Mouse (Mus musculus) embryonic fibroblast, embryonic 13.5 days (primary cell): ENCODE results near the gene Rundc3a. TPM values are rescaled to one million over a fixed set of nuclear protein-coding genes. Genes with fewer than 3 reads are reported as not detected.

Experiments
- H3K27ac ChIP-seq: 2 replicates; pipeline ENCODE4 v1.5.1; 2012; ENCODE audit warnings: low read length, control low read depth, inconsistent platforms; ENCODE audit not compliant: insufficient read depth
- H3K4me1 ChIP-seq: 2 replicates; pipeline ENCODE4 v1.6.1; 2011; ENCODE audit warnings: low read length; ENCODE audit not compliant: control insufficient read depth, insufficient read depth
- H3K4me3 ChIP-seq: 2 replicates; pipeline ENCODE4 v1.5.1; 2011; ENCODE audit warnings: mild to moderate bottlenecking, control low read depth, low read length; ENCODE audit not compliant: insufficient read depth
- CTCF ChIP-seq: IDR thresholded peaks from 2 replicates; pipeline ENCODE4 v1.5.1; 2011; ENCODE audit warnings: mild to moderate bottlenecking, control low read depth, low read length, moderate library complexity, borderline replicate concordance; ENCODE audit not compliant: insufficient read depth
- POLR2A ChIP-seq: IDR thresholded peaks from 2 replicates; pipeline ENCODE4 v1.6.1; 2011; ENCODE audit warnings: low read depth, mild to moderate bottlenecking, control low read depth, low read length, moderate library complexity
- polyA plus RNA-seq: library from polyadenylated mRNA; stranded (reverse); fragments of >200 nt; gene quantifications from 2 replicates; pipeline ENCODE4 v1.2.4, GENCODE M21; 2011; ENCODE audit warnings: low read depth; ENCODE audit not compliant: missing spikeins, insufficient read length

Gene Rundc3a
- polyA plus RNA-seq = 0.86 TPM in 1 of 2 replicates, not detected in the other

DNA sequence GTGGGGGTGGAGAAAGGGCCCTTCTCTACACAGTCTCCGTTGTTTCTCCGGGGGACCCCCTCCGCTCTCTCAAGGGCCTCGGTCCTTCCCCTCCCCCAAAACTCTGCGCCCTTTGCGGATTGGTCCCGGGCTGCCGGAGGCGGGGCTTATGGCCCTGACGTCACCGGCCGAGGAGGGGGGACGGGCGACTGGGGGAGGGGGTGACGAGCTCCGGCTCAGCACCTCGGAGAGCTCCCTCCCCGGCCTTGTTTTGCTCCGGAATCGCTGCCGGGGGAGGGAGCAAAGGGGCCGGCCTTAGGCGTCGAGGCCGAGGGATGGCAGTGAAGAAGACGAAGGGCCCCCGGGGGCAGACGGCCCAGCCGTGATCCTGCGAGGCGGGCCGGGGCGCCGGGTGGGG is at the start of gene Rundc3a:
Rundc3a (plus strand) TSS at position 166 of the 397 bp plus-strand sequence.
- no peak within 1 kb of the TSS for H3K27ac ChIP-seq
- TF ChIP-seq CTCF (no peak), POLR2A (no peak)
- no peak within 1 kb of the TSS for H3K4me3 ChIP-seq
- no peaks in the 10 kb centered on the region for H3K4me1 ChIP-seq

DNA sequence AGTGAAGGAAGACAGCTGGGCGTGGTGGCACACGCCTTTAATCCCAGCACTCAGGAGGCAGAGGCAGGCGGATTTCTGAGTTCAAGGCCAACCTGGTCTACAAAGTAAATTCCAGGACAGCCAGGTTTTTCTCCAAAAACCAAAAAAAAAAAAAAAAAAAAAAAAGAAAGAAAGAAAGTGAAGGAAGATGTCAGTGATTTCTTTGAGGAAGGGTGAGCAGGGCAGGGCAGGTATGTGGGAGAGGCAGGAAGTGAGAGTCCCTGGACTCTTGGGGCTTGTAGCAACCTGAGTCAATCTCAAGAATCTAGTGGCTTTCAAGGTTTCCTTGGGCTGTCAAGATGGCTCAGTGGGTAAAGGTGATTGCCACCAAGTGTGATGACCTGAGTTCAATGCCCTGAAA is 48.7 kb upstream of the Rundc3a start:
- Histone ChIP-seq H3K4me3 (no peak overlapping the region), H3K27ac (no peak overlapping the region), H3K4me1 (no peaks in the 10 kb centered on the region)
- TF ChIP-seq POLR2A = no peak
- no peak for TF ChIP-seq CTCF

DNA sequence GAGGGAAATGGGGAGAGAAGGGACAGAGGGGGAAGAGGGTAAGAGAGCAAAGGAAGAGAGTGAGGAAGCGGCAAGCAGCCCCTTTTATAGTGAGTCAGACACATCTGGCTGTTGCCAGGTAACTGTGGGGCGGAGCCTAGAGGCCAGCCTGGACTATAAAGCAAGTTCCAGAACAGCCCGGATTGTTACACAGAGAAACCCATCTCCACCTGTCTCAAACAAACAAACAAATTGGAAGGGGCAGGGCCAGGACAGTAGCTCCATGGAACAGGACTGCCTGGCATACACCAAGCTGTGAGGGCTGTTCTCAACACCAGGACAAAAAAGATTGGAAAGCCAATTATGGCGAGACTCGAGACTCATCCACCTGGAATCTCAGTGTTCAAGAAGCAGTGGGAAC is 46.3 kb upstream of the Rundc3a start:
- TF ChIP-seq CTCF (no peak), POLR2A (no peak)
- no peak overlapping the region for H3K4me3 ChIP-seq
- H3K4me1 ChIP-seq = no peaks in the 10 kb centered on the region
- no peak overlapping the region for H3K27ac ChIP-seq

DNA sequence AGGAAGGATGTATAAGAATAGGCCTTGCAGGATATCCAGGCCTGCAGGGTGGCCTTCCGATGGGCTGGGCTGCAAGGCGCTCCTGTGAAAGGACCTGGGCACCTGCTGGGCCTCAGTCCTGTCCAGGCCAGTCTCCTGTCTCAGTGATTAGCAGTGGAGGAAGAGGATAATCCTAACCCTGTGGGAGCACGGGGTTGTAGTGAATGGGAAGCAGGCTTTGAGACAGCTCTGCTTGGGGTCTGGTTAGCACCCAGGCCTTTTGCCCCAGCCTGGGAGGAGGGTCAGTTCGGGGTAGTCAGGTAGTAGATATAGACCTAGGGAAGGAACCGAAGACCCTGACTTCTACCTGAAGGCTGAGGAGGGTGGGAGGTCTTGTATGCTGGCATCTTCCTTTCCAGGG is 45.5 kb upstream of the Rundc3a start:
- Histone ChIP-seq H3K4me1 (no peaks in the 10 kb centered on the region), H3K4me3 (no peak overlapping the region), H3K27ac (no peak overlapping the region)
- TF ChIP-seq CTCF = no peak
- TF ChIP-seq POLR2A = no peak

DNA sequence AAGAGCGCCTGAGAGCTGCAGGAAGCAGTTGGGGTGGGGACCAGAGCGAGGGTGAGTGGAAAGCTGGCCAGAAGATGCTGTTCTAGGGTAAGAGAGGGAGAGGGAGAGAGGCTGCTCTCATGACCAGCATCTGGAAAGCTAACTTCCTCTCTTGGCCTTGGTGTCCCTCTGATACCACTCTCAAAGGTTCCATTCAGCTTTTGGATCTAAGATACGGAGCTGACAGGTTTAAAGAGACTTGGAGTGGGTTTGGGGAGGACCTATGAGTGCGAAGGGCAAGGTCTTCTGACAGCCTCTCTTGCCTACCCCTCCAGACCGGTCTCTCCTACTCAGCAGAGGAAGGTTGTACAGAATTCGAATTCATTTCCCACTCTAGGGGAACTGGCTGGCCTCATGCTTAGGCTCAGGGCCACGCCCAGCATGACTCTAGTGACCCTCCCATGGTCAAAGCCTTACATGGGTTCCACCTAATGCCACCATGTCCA is 45.1 kb upstream of the Rundc3a start:
- H3K4me1 ChIP-seq = no peaks in the 10 kb centered on the region
- TF ChIP-seq POLR2A = no peak
- TF ChIP-seq CTCF = no peak
- no peak overlapping the region for H3K27ac ChIP-seq
- no peak overlapping the region for H3K4me3 ChIP-seq

DNA sequence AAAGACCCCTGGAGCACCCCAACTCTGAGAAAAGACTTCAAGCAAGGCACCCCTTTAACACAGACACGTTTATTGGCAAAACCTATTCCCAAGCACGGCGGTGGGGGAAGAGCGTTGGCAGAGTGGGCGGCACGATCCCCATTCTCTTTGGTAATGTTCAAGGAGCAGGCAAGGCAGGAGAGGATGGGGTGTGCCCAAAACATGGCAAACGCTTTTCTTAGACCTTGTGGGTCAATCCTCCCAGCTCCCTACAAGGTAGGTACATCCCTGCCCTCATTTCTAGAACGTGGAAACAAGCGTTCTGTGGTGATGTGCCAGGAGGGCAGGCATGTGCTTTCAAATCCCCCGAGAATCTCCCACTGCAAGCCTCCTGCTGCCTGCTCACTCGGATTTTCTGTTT is 44.4 kb upstream of the Rundc3a start:
- no peak overlapping the region for H3K27ac ChIP-seq
- no peak for TF ChIP-seq CTCF
- no peak for TF ChIP-seq POLR2A
- H3K4me3 ChIP-seq = no peak overlapping the region
- no peaks in the 10 kb centered on the region for H3K4me1 ChIP-seq

DNA sequence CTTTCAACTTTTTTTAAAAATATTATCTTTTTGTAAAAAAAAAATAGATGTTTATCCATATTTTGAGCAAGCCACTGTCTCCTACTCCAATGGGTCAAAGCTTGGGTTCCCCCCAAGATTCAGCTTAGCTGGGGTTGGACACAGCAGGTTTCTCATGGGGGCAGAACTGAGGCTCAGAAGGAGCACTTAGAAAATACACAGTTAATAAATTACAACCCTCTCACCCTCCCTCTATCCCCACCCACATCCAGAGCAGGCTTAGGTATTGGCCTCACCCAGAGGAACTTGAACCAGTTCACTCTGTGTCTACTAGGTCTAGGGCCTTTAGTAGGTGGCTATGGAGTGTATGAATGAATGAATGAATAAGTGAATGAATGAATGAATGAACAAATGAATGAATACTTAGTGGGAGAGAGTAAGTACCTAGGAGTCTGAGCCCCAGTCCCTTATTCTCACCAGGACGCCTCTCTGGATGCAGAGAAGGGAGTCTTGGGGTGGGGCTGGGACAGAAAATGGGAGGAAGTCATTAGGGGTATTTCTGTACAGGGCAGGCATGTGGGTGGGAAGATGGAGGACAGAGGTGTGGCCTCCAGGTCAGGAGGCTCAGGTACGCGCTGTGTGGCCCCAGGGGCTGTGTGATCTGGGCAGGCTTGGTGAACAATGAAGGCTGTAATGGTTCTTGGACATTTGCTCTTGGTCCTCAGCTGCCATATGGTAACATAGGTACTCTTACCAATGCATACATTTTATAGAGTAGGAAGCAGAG is 43.8 kb upstream of the Rundc3a start:
- H3K4me1 ChIP-seq = no peaks in the 10 kb centered on the region
- TF ChIP-seq CTCF (no peak), POLR2A (no peak)
- H3K4me3 ChIP-seq = no peak overlapping the region
- H3K27ac ChIP-seq = no peak overlapping the region

DNA sequence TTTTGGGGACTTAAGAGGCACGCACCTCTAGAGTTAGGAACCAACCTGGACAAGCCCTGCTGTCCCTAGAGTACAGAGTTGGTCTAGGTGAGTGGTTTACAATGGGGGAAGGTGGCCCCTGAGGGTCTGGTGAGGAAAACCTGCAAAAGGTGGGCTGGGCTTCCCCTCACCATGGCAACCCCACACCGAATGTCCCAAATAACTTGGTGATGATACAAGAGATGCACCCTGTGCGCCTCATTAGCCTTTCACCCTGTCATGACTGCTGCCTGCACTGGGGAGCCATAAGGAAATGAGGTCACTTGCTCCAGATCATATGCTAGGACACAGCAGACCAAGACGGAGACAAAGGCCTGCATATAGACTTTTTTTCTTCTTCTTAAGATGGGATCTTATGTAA is 42.8 kb upstream of the Rundc3a start:
- Histone ChIP-seq H3K4me1 (no peaks in the 10 kb centered on the region), H3K4me3 (no peak overlapping the region), H3K27ac (no peak overlapping the region)
- TF ChIP-seq POLR2A (no peak), CTCF (no peak)

DNA sequence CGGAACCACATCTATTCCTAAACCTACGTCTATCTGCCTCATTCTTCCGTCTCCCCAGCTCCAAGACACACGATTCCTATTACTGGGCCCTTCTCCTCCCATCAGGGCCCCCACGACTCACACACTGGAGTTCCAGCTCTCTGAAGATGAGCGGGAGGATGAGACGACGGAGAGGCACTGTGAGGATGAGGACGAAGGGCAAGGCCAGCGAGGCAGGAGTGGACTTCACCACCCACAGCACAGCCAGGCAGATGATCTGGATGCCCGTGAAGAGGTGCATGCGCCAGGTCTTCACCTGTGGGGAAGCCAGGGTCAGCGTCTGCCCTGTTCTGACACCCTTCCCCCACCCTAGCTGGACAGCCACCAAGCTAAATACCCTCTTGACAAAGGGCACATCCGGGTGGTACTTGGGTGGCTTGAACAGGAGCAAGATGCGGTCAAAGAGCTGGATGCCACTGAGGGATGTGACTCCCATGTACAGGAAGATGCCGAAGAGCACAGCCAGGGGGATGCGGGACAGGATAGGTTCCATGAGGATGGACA is 42.2 kb upstream of the Rundc3a start:
- Histone ChIP-seq H3K4me3 (no peak overlapping the region), H3K4me1 (no peaks in the 10 kb centered on the region), H3K27ac (no peak overlapping the region)
- TF ChIP-seq CTCF = no peak
- no peak for TF ChIP-seq POLR2A

DNA sequence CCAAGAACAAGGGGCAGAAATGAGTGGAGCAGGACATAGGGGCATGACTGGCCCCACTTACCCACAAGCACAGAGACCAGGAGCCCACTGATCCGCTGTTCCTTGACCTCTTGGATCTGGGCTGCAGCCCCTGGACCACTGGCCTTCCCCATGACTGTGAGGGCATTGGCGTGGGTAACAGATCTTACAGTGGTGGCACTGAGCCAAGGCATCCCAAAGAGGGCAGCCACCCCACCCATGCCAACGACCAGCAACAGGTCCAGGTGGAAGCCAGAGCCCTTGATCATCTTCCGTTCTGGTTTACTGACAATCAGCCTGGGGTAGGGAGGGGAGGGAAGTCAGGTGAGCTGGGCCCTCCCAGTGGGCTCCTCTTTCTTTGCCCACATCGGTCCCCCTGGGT is 40.8 kb upstream of the Rundc3a start:
- Histone ChIP-seq H3K4me1 (no peaks in the 10 kb centered on the region), H3K27ac (no peak overlapping the region), H3K4me3 (no peak overlapping the region)
- TF ChIP-seq CTCF (no peak), POLR2A (no peak)

DNA sequence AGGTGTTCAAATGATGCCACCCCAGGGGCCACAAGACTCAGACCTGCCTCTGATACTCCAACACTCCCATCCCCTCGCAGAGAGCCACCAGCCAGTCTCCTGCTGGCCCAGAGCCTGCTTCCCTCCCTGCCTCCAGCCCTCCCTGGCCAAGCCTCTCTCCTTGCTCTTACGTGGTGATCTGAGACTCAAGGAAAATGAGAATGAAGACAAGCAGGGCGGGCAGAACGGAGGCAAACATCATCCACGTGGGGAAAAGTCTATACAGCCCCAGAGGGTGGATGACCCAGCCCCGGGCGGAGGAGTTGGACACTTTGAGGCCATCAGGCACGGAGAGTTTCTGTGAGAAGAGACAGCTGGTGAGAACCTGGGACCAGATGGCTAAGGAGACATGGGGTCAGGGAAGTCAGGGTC is 40.2 kb upstream of the Rundc3a start:
- Histone ChIP-seq H3K4me1 (no peaks in the 10 kb centered on the region), H3K27ac (no peak overlapping the region), H3K4me3 (no peak overlapping the region)
- TF ChIP-seq POLR2A (no peak), CTCF (no peak)
